Mouse (Mus musculus) stomach, embryonic 16.5 days (tissue): ENCODE measurements at regions not wholly inside any gene's neighbourhood (a gene's known extent, or its start where the extent isn't known, plus 50 kb on each side); places are given as distances from the start of the nearest gene placed in this dataset.

Experiments used
- ATAC-seq: fragments of 200-750 bp; cut with Nextera tagmentation; 2 replicates; pipeline ENCODE4 v1.8.0; 2017; ENCODE audit warnings: moderate number of reproducible peaks, moderate TSS enrichment; ENCODE audit not compliant: insufficient read depth, low FRiP score
- H3K27ac ChIP-seq: fragments of 300-500 bp; sonication (generic); 2 replicates; pipeline ENCODE4 v1.5.1; 2014; ENCODE audit warnings: low read length
- H3K27me3 ChIP-seq: fragments of 300-500 bp; sonication (generic); 2 replicates; pipeline ENCODE4 v1.6.1; 2014; ENCODE audit warnings: low read length, control low read depth, mixed read lengths; ENCODE audit not compliant: control insufficient read depth, insufficient read depth
- H3K36me3 ChIP-seq: fragments of 300-500 bp; sonication (generic); 2 replicates; pipeline ENCODE4 v1.6.1; 2014; ENCODE audit warnings: low read length; ENCODE audit not compliant: control insufficient read depth, insufficient read depth
- H3K4me1 ChIP-seq: fragments of 300-500 bp; sonication (generic); 2 replicates; pipeline ENCODE4 v1.6.1; 2014; ENCODE audit warnings: low read length, control low read depth, mixed read lengths; ENCODE audit not compliant: control insufficient read depth, insufficient read depth
- H3K4me2 ChIP-seq: fragments of 300-500 bp; sonication (generic); 2 replicates; pipeline ENCODE4 v1.6.1; 2014; ENCODE audit warnings: low read depth, low read length, mixed read lengths
- H3K4me3 ChIP-seq: fragments of 300-500 bp; sonication (generic); replicated peaks from 2 replicates; pipeline ENCODE4 v1.5.1; 2014; ENCODE audit warnings: mild to moderate bottlenecking, low read length
- H3K9ac ChIP-seq: fragments of 300-500 bp; sonication (generic); 2 replicates; pipeline ENCODE4 v1.6.1; 2014; ENCODE audit warnings: low read length
- H3K9me3 ChIP-seq: fragments of 300-500 bp; sonication (generic); replicated peaks from 2 replicates; pipeline ENCODE4 v1.6.1; 2016; ENCODE audit warnings: low read length, control low read depth; ENCODE audit not compliant: control insufficient read depth
- WGBS: fragments of 180-500 bp; shearing (Covaris S2); extraction: QIAGEN DNeasy Blood & Tissue Kit; methylation state at CpG from one replicate; pipeline ENCODE4 v1.1.7; 2014; 5-methylcytosine and 5-hydroxymethylcytosine counted together

GRCm38 (mm10) chr9:88214758-88215157 lies 112.2 kb upstream of the Nt5e start:
- H3K4me1 ChIP-seq, result no peaks in the 10 kb centered on the region
- H3K36me3 ChIP-seq, result no peaks in the 10 kb centered on the region
- ATAC-seq, result no peak
- no peak overlapping the region for H3K27ac ChIP-seq
- WGBS, result 66% methylated on average over 6 of the region's 6 CpGs
- H3K4me3 ChIP-seq, result no peak overlapping the region
- H3K27me3 ChIP-seq, result no peaks in the 10 kb centered on the region
- H3K4me2 ChIP-seq, result no peak overlapping the region
- H3K9me3 ChIP-seq, result no peaks in the 10 kb centered on the region
- no peak overlapping the region for H3K9ac ChIP-seq

- 75% methylated on average over 3 of the region's 3 CpGs for WGBS
- no peaks in the 10 kb centered on the region for H3K36me3 ChIP-seq
- H3K27ac ChIP-seq, result no peak overlapping the region
- no peaks in the 10 kb centered on the region for H3K9me3 ChIP-seq
- no peak overlapping the region for H3K9ac ChIP-seq
- no peak for ATAC-seq
- H3K4me2 ChIP-seq, result no peak overlapping the region
- H3K4me3 ChIP-seq, result no peak overlapping the region
- no peaks in the 10 kb centered on the region for H3K27me3 ChIP-seq
- H3K4me1 ChIP-seq, result no peaks in the 10 kb centered on the region
Measured at GRCm38 (mm10) chr9:88220360-88220759, 106.6 kb upstream of the Nt5e start.

- Histone ChIP-seq H3K27ac (no peak overlapping the region), H3K27me3 (no peaks in the 10 kb centered on the region), H3K36me3 (no peaks in the 10 kb centered on the region), H3K9ac (no peak overlapping the region), H3K4me3 (no peak overlapping the region), H3K4me2 (no peak overlapping the region), H3K4me1 (no peaks in the 10 kb centered on the region), H3K9me3 (no peaks in the 10 kb centered on the region)
- 84% methylated on average over 14 of the region's 14 CpGs for WGBS
- no peak for ATAC-seq
Measured at GRCm38 (mm10) chr9:88221276-88221675, 105.7 kb upstream of the Nt5e start.

GRCm38 (mm10) chr9:88221850-88222353 lies 105.1 kb upstream of the Nt5e start:
- no peaks in the 10 kb centered on the region for H3K4me1 ChIP-seq
- no peak for ATAC-seq
- H3K27me3 ChIP-seq, result no peaks in the 10 kb centered on the region
- no peak overlapping the region for H3K4me3 ChIP-seq
- no peak overlapping the region for H3K9ac ChIP-seq
- H3K4me2 ChIP-seq, result no peak overlapping the region
- H3K27ac ChIP-seq, result no peak overlapping the region
- H3K9me3 ChIP-seq, result no peaks in the 10 kb centered on the region
- no peaks in the 10 kb centered on the region for H3K36me3 ChIP-seq
- WGBS, result 13% methylated on average over 7 of the region's 7 CpGs

- no peak for ATAC-seq
- no peak overlapping the region for H3K9ac ChIP-seq
- 63% methylated on average over 2 of the region's 2 CpGs for whole genome bisulfite sequencing
Measured at GRCm38 (mm10) chr9:88237126-88237525, 89.9 kb upstream of the Nt5e start.

GRCm38 (mm10) chr9:88238346-88238745 lies 88.7 kb upstream of the Nt5e start:
- H3K27ac ChIP-seq, result no peak overlapping the region
- no peaks in the 10 kb centered on the region for H3K9me3 ChIP-seq
- no peaks in the 10 kb centered on the region for H3K36me3 ChIP-seq
- no peaks in the 10 kb centered on the region for H3K4me1 ChIP-seq
- ATAC-seq, result no peak
- no peak overlapping the region for H3K4me3 ChIP-seq
- 51% methylated on average over 5 of the region's 5 CpGs for WGBS
- H3K4me2 ChIP-seq, result no peak overlapping the region
- H3K27me3 ChIP-seq, result no peaks in the 10 kb centered on the region
- no peak overlapping the region for H3K9ac ChIP-seq

More at GRCm38 (mm10) chr9:88237126-88237525, 89.9 kb upstream of the Nt5e start:
- no peak overlapping the region for H3K4me3 ChIP-seq
- no peak overlapping the region for H3K27ac ChIP-seq
- H3K9me3 ChIP-seq, result no peaks in the 10 kb centered on the region
- H3K27me3 ChIP-seq, result no peaks in the 10 kb centered on the region
- H3K36me3 ChIP-seq, result no peaks in the 10 kb centered on the region
- H3K4me1 ChIP-seq, result no peaks in the 10 kb centered on the region
- H3K4me2 ChIP-seq, result no peak overlapping the region

GRCm38 (mm10) chr9:88240740-88241139 lies 86.3 kb upstream of the Nt5e start:
- H3K9ac ChIP-seq, result peak overlapping the region; percentile 68
- no peaks in the 10 kb centered on the region for H3K9me3 ChIP-seq
- 18% methylated on average over 4 of the region's 4 CpGs for WGBS
- no peaks in the 10 kb centered on the region for H3K27me3 ChIP-seq
- H3K4me2 ChIP-seq, result peak overlapping the region; percentile 79
- no peaks in the 10 kb centered on the region for H3K36me3 ChIP-seq
- H3K4me1 ChIP-seq, result no peaks in the 10 kb centered on the region
- H3K27ac ChIP-seq, result no peak overlapping the region
- peak overlapping the region; percentile 46; the same call in 1 of the 2 replicates for H3K4me3 ChIP-seq
- ATAC-seq, result no peak

GRCm38 (mm10) chr9:88241203-88241995 lies 85.6 kb upstream of the Nt5e start:
- H3K9me3 ChIP-seq, result no peaks in the 10 kb centered on the region
- peak overlapping the region; percentile 68 for H3K9ac ChIP-seq
- 4% methylated on average over 18 of the region's 18 CpGs for WGBS
- no peak overlapping the region for H3K27ac ChIP-seq
- peak; percentile 95 for ATAC-seq
- H3K27me3 ChIP-seq, result no peaks in the 10 kb centered on the region
- no peaks in the 10 kb centered on the region for H3K4me1 ChIP-seq
- H3K36me3 ChIP-seq, result no peaks in the 10 kb centered on the region
- H3K4me3 ChIP-seq, result peak overlapping the region; percentile 46
- peak overlapping the region; percentile 79 for H3K4me2 ChIP-seq

- Histone ChIP-seq H3K27me3 (no peaks in the 10 kb centered on the region), H3K4me3 (no peak overlapping the region), H3K36me3 (no peaks in the 10 kb centered on the region), H3K9ac (no peak overlapping the region), H3K27ac (no peak overlapping the region), H3K9me3 (no peaks in the 10 kb centered on the region), H3K4me1 (no peaks in the 10 kb centered on the region), H3K4me2 (no peak overlapping the region)
- 84% methylated on average over 7 of the region's 7 CpGs for WGBS
- no peak for ATAC-seq
Measured at GRCm38 (mm10) chr9:88242530-88242929, 84.5 kb upstream of the Nt5e start.
